Mouse (Mus musculus) cerebellum, adult 11 months (tissue): Measurements from ENCODE around the gene Mdga1.

ENCODE experiments used
- DNase-seq: peaks from one replicate; pipeline ENCODE4 v3.0.0; 2022

The Mdga1 gene

GRCm38 (mm10) chr17:29883351-29883750 lies 86.5 kb downstream of the Mdga1 start:
- DNase-seq: no peak

- DNase-seq: peak; percentile 66
These were observed 87.0 kb downstream of the Mdga1 start for GRCm38 (mm10) chr17:29882885-29883284.

- DNase-seq: no peak
These were observed 89.6 kb downstream of the Mdga1 start for GRCm38 (mm10) chr17:29880251-29880650.

GRCm38 (mm10) chr17:29878990-29879389 lies 90.9 kb downstream of the Mdga1 start:
- no peak for DNase-seq

- DNase-seq: no peak
These were observed 95.7 kb downstream of the Mdga1 start for GRCm38 (mm10) chr17:29874082-29874679.

- DNase-seq: peak; percentile 85
These were observed 96.3 kb downstream of the Mdga1 start for GRCm38 (mm10) chr17:29873580-29874015.

GRCm38 (mm10) chr17:29870316-29870715 lies 99.6 kb downstream of the Mdga1 start:
- no peak for DNase-seq

- no peak for DNase-seq
These were observed 104.0 kb downstream of the Mdga1 start for GRCm38 (mm10) chr17:29865914-29866313.

- no peak for DNase-seq
These were observed 105.4 kb downstream of the Mdga1 start for GRCm38 (mm10) chr17:29864440-29864839.

GRCm38 (mm10) chr17:29859788-29860283 lies 110.1 kb downstream of the Mdga1 start:
- no peak for DNase-seq

- no peak for DNase-seq
These were observed 111.1 kb downstream of the Mdga1 start for GRCm38 (mm10) chr17:29858764-29859163.

- DNase-seq: no peak
These were observed 113.9 kb downstream of the Mdga1 start for GRCm38 (mm10) chr17:29855702-29856580.

GRCm38 (mm10) chr17:29854835-29855234 lies 115.1 kb downstream of the Mdga1 start:
- no peak for DNase-seq

GRCm38 (mm10) chr17:29854388-29854787 lies 115.5 kb downstream of the Mdga1 start:
- DNase-seq: no peak

GRCm38 (mm10) chr17:29852846-29853486 lies 116.9 kb downstream of the Mdga1 start:
- DNase-seq: no peak

GRCm38 (mm10) chr17:29849436-29849797 lies 120.5 kb downstream of the Mdga1 start:
- DNase-seq: no peak

- DNase-seq: peak; percentile 72
These were observed 121.0 kb downstream of the Mdga1 start for GRCm38 (mm10) chr17:29848793-29849435.

GRCm38 (mm10) chr17:29847291-29847690 lies 122.6 kb downstream of the Mdga1 start:
- DNase-seq: no peak

- DNase-seq: no peak
These were observed 123.6 kb downstream of the Mdga1 start for GRCm38 (mm10) chr17:29846284-29846683.

GRCm38 (mm10) chr17:29844949-29845348 lies 124.9 kb downstream of the Mdga1 start:
- no peak for DNase-seq

- no peak for DNase-seq
These were observed 126.3 kb downstream of the Mdga1 start for GRCm38 (mm10) chr17:29843419-29844162.
